Mouse (Mus musculus): ENCODE data around the gene Nsg2.
A peak's percentile ranks its signal among the peaks of the same experiment; 100 is the strongest.
"Not testable (repeated sequence)": the region's sequence is repeated elsewhere in the genome, so short reads cannot be mapped to it uniquely, and the experiment has no call there.

The Nsg2 gene

DNA sequence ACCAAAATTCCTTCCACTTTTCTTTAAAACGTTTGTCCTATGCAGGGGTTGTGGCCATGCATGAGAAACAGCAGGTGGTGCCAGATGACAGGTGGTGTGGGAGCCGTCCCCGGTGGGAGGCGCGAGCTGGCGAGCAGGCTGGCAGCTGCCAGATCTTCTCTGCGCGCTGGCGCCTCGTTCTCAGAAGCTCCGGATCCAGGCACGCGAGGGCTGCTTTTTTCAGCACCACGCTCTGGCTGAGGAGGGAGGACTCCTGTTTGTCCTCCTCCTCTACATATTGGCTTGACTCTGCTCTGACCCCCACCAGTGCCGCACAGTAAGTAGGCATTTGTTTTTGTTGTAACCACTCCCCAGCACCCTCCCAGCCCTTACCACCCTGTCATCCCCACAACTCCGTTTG is at the start of gene Nsg2:
Gene Nsg2 (plus strand): TSS at position 183 of the 400 bp plus-strand sequence.
- DNase-seq = peak; percentile 90

DNA sequence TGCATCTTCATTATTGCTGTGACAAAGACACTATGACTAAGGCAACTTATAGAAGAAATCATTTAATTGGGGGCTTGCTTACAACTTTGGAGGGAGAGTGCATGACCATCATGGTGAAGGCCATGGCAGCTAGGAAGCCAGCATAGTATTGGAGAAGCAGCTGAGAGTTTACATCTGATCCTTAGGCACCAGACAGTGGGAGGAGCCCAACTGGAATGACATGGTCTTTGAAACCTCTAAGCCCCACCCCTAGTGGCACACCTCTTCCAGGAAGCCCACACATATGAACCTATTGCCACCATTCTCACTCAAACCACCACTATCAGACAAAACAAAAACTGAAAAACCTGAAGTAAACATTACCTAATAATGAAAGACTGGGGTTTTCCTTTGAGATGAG is 40.2 kb upstream of the Nsg2 start:
- no peak for DNase-seq

DNA sequence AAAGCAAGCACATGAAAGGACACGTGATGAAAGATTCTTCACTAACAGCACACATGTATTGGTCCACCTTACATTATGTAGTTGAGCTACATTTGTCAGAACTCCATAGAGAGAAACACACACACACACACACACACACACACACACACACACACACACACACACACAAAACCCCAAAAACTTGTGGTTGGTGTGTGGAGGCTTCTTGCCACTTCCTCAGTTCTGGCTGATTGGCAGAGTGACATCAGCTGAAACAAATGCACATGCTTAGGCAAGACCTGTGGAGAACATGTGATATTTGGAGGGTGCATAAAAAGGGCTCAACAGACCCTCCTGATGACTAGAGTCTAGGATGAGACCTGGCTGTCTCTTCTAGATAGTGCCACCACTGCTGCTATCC is 36.3 kb upstream of the Nsg2 start:
- no peak for DNase-seq

DNA sequence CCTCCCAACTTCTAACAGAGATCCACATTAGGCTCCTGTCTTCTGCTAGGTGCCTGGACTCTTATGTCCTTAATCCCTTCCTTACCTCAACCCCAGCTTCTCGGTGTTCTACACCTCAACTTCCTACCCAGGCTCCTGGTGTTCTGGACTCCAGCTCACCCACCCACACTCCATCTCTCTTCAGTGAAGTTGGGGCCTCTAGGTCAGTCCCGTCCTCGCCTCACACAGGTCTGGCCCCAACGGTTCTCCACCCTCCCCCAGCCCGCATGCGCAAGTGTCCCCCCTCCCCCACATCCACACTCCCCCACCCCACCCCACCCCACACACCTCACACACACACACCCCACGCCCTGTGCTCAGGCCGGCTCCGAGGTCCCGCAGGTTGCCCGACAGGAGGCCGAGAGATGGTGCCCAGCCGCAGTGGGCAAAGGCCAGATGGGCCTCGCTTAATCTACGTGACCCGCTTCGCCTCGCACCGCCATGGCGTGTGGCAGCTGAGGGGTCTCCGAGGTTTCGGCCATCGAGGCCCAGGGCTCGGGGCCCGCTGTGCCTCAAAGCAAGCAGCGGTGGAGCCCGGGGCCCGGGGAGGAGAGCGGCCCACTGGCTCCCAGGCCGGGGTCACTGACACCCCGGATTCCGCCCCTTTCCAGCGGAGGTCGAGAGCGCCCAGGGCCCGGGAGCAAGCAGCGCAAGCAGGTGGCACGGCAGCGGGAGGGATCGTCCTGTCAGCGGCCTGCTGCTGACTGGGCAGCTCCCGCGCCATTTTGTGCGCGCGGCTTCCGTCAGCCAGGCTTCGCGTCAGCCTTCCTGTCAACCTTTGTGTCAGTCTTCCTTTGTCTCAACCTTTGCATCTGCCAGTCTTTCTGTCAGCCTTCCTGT is 34.8 kb upstream of the Nsg2 start, which contains the start of gene 4930524B15Rik:
Gene 4930524B15Rik (plus strand): TSS at position 337 of the 879 bp plus-strand sequence.
- DNase-seq = no peak

DNA sequence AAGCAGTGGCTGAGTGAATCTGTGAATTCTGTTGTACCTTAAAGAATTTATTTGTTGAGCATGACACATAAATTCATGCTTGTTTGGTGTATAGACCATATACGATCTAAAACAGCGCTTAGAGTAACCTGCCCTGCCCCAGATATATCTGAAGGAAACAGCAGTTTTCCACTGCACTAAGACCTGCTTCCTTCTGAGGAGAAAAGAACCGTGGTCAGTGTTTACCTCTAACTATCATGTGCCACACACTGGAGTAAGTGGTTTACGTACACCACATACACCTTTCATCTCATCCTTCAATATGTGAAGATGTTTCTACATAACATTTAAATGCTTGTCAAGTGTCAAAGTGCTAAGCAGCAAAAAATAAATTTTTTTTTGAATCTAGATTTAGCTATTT is 26.1 kb upstream of the Nsg2 start:
- no peak for DNase-seq

DNA sequence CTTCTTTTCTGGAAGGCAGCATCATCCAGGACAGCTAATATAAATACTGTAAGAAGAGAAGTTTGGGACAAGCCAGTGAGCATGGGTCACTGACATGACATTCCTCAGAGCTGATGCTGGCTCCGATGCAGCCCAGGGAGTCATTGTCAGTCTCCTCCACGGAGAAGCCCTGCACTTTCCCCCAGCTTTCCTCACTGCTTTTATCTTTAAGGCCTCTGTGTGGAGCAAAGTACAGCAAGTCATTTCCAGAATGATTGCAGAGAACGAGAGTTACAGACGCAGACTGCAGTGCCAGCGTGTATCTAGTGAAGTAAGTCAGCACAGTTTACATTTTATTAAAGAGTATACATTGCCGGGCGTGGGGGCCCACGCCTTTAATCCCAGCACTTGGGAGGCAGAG is 25.4 kb upstream of the Nsg2 start:
- no peak for DNase-seq

DNA sequence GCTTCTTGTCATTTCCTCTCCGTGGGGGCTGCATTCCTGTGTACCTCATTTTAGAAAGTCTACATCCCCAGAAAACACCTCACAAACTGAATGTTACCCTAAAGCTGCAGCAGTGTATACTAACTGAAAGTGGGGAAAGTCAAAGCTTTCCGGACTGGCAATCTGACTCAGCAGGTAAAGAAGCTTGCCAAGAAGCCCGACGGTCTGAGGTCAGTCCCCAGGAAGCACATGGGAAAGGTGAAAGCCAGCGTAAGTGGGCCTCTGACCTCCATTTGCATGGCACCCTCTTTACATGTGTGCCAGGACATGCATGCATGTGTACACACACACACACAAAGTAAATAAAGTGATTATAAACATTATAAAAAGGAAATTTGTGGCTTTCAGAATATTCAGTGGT is 24.6 kb upstream of the Nsg2 start:
- DNase-seq = no peak

DNA sequence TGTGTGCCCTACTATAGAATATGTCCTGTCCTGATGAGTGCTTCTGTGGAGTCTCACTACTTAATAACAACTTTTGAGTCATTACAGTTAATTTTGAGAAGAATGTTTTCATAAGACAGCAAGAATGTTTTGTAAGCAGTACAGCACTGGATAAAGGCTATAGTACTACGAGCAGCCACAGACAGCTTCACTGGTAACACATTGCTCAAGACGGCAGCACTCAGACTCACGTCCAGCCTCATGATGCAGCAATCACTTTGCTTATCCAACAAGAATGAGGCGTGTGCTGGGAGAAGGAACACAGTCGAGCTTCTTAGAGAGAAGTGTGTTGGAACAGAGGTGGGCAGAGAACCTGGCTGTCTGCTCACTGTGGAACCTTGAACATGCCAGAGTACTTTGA is 24.1 kb upstream of the Nsg2 start:
- no peak for DNase-seq

DNA sequence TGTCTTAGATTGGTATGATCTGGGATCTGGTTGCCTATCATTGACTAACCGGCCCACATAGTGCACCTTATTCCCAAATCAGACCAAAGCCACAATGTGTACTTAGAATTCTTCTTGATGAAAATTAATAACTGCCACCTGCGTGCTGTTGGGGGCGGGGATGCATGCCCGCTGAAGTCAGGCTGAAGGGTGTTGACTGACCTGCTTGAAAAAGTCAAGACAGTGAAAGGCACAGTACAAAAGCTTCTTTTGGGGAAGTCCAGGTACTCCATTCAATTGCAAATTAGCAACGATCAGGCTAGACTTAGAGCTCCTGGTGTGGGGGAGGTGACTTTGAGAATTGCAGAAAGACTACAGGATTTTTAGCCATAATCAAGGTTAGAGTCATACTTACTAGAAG is 20.2 kb upstream of the Nsg2 start:
- DNase-seq = not testable (repeated sequence)

DNA sequence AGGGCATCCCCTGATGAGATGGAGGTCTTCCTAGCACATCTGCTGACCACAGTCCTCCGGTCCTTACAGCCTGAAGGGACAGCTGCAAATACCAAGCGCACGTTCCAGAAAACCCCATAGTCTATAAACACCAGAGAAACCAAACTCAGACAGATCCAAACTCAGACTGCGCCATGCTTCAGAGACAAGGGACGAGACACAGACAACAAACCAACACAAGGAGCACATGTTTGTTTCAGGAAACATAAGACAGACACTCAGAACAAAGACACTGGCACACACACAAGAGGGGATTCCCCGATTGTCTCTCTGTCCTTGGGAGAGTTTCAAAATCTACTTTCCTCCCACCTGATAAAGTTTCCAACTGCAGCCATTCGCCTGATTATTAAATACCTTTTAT is 18.4 kb upstream of the Nsg2 start:
- DNase-seq = no peak

DNA sequence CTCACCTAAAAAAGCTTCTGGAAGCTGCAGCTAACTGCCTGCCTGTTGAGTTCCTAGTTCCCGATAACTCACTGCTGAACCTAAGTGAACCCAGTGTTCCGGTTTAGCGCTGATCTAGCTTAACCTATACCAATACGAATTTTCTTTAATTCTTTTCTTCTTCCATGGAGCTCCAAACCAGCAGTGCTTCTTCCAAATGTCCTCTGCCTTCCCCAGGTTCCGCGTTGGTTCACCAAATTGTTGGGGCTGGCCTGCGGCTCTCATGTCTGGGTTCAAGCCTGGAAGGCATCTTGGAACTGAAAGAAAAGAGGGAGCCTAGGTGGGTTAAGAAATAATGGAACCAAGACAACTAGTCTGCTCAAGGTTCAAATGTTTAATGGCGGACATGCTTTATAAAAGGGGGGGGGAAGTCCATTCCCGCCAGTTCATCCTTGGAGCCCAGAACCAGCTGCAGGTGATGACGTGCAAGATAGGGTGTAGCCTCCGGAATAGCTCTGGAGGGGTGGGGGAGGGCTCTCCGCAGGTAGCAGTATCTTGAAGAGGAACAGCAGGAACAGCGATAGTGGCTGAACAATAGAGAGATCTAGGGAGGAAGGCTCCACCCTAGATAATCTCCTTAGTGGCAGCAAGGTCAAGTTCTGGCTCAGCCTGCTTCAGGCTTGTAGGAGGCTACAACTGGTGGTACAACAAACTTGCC is 17.9 kb upstream of the Nsg2 start:
- DNase-seq = not testable (repeated sequence)

DNA sequence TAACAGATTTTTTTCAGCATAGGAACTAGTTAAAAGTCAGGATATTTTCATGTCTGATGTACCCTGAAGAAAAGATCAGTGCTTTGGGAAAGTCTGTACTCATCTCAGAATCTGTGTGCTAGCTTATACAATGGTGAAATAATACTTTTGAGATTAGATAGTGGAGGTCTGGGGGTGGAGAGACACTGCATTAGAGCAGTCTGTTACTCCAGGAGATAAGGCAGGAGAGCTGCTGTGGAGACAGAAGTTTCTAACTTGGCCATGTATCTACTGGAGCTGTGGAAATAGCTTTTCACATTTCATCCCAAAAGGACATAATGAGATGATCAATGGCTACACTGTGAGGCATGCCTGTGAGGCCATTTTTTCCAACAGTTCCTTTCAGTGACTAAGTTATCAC is 17.0 kb upstream of the Nsg2 start:
- DNase-seq = no peak

DNA sequence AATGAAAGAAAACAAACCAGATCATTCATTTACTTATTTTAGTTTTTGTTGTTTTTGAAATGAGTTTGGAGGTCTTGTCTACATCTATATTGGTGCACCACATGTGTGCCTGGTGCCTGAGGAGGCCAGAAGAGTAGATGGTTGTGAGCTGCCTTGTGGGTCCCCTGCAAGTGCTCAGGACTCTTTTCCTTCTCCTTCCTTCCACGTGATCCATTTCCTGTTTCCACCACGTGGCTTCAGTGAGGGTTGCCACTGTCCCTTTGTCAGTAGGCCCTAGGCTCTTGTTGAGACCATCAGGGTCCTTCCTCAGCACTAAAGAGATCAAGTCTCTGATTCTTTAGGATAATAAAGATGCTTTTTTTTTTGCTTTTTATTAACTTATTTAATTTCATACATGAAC is 15.5 kb upstream of the Nsg2 start:
- no peak for DNase-seq

DNA sequence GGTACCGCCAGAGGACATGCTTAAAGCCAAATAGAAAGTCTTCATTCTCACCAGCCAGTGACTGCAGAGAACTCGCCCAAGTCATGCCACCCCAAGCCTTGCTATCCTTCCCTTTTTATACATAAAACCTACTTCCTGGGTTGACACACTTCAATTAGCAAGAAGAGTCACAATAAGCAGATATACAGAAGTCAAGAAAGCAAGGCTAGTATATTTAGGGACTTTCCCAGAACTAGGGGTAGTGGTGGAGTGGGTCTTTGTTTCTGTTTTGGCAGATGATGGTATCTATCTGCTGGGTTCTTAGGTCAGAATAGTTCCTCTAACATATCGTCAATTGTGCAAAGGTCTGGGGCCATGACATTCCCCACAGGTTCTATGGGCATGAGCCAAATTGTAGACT is 7.7 kb upstream of the Nsg2 start:
- DNase-seq = no peak

DNA sequence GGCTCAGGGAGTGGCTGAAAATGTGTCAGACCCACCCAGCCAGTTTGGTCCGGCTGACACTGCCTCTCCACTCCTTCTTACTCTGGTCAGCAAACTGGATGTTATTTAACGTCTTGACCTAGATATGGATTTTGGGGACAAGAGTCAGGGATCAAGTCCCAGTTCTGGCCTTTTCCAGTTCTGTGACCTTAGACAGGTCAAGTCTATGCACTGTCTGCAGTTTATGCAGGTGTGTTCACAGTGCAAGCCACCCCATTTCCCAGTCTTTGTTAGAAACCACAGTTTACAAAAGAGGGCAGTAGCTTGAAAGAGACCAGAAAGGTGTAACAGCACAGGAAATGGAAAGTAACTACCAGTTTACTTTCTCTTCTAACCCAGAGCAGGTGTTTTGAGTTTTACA is 547 bp upstream of the Nsg2 start:
- DNase-seq = no peak

DNA sequence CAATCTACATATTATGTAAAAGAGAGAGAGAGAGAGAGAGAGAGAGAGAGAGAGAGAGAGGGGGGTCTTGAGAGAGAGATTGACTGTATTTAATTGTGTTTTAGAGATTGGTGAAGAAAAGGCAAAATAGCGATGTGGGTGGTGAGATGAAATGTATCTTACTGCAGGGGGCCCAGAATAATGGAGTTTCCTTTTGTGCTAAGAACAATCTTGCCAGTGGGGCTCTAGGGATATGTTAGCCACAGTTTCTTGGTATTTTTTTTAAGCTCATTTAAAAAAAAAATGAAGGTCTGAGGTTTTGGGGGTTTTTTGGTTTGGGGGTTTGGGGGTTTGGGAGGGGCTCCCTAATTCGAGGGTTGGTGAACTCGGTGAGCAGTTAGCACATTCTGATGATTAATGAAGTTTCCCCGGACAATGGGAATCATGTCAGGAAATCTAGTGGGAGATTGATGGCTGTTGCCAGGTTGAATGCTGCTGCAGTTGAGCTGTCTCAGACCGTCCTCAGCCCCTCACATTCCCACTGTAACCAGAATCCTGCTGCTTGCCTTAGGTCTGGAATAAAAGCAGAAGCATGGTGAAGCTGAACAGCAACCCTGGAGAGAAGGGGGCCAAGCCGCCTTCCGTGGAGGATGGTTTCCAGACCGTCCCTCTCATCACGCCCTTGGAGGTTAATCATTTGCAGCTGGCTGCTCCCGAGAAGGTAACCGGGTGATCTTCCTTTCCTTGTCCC is 1.1 kb downstream of the Nsg2 start:
- no peak for DNase-seq

DNA sequence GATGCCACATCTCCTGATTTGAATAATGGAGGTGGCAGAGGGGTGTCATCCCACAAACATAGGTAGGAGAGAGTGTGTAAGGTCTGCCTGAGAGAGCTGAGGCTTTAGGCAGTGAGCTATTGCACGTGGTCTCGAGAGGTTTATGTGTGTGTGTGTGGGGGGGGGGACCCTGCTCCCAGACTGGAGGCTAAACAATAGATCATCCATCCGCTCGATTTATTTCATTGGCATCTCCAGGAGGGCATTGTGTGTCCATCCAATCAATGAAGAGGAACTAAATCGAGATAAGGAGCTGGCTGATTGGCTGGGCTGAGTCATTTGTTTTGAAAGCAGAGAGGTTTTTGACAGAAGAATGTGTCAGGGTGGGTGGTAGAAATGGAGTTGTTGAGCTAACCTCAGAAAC is 2.4 kb downstream of the Nsg2 start:
- no peak for DNase-seq

DNA sequence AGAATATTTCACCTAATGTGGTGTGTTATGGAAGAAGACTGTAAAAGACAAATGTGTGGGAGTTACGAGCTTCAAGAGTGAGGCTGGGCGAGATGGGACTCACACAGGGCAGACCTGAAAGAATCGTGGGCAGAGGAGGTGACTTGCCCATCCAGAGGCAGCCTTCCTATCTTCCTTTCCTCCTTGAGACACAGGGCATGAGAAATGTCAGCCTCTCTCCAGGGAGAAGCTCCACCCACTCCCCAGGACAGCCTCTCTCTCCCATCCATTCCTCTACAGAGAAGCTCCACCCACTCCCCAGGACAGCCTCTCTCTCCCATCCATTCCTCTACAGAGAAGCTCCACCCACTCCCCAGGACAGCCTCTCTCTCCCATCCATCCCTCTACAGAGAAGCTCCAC is 7.8 kb downstream of the Nsg2 start:
- DNase-seq = not testable (repeated sequence)

DNA sequence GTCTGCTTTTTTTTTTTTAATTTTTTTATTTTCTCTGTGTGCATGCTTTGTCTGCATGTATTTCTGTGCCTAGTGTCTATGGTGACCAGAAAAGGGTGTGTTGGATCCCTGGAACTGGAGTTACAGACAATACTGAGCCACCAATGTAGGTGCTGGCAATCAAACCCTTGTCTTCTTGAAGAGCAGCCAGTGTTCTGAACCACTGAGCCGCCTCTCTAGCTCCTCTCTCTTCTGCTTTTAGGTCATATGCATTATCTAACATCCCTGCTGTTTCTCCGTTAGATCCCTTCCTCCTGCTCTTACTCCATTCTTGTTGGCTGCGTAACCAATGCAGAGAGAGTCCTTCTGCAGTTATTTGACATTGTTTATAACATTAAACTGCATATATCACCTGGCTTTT is 8.6 kb downstream of the Nsg2 start:
- DNase-seq = no peak

DNA sequence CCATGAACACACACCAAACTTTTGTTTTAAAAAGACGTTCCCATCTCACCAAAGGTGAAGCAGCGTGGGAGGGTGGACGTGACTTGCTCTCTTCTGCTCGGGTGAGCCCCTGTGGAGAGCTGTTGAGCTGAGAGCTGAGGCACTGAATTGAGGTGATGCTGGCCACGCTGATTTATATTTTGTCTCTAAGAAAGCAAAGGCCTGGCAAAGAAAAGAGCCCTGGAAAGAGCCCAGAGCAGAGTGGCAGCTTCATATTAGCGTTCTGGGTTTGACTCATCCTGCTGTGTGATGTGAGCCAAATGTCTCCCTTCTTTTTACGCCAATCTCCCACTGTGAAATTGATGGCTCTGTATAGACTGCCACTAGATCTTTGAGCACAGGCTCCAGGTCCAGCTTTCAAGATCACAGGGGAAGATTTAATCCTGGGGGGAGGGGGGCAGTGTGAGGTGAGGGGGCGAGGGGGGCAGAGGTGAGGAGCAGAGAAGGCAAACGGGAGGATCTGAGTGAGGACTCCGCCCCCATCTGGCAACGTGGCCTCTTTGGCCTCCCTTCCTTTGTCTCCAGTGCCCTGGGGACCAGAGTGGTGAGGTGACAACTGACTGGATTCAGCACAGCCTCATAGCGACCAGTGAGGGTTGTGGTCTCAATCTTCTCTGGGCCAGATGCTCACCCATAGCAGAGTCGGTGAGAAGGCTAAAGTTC is 9.8 kb downstream of the Nsg2 start:
- no peak for DNase-seq

DNA sequence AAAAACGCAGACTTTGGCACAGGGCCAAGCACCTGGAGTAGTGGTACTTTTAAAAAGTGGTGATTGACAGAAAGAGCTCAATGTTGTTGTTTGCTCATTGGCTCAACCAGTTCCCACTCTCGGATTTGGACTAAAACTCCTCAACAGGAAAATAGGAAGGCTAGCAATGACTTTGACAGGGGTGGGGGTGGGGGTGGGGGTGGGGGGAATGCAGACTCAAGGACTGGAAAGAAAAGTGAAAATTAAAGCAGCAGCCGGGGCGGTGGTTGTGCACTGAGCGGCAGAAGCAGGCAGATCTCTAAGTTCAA is 10.4 kb downstream of the Nsg2 start:
- no peak for DNase-seq

DNA sequence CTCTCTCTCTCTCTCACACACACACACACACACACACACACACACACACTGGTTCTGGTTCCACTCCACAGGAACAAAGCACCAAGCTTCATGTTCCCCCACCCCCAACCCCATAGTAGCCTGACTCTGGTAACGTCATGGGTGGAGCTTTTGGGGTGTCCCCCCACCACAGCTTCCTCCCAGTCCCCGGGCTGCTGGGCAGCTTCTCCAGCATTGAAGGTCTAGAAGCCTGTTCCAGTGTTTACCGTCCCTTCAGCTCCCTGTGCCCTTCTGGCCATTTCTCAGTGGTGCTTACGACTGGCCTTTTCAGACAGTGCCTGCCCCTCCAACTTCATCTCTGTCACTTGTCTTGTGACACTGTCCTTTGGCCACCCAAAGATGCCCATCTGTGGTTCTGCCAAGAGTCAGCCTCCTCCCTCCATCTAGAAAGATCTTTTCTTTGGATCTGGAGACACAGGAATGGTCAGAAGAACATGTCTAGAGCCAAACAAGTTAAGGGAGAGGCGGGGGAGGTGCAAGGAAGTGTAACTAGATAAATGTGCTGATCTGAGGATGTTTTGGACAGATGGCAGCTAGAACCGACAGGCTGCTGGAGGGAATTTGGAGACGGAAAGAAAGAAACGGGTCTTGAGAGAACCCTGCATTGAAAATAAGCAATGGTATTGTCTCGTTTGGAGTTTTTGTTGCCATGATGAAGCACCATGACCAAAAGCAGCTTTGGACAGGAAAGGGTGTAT is 11.8 kb downstream of the Nsg2 start:
- DNase-seq = no peak

DNA sequence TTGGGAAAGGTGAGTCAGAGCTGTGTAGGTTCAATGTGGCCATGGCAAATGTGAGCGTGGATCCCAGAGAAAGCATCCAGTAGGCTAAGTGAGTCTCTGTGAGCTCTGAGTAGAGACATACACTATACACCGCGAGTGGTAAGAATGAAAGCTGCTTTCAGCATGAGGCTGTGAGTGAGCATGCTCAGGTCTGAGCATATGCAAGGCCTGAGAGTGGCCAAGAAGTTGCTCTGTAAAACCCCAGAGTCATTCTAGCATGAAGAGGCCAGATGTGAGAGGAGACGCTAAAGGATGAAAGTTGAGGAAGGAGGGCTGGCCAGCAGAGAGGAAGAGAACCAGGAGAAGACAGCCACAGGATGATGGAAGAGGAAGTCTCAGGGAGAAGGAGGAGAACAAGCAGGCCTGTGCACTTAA is 12.8 kb downstream of the Nsg2 start:
- no peak for DNase-seq
